Mouse (Mus musculus): ENCODE data around the gene Cbx1. TPM values are rescaled to one million over a fixed set of nuclear protein-coding genes. Genes with fewer than 3 reads are reported as not detected.

Gene Cbx1
- total and polyA plus RNA-seq, 2 experiments, result 9.7 to 16.0 TPM

GRCm38 (mm10) chr11:96824783-96825495 lies 36.0 kb downstream of the Cbx1 start:
- TF ChIP-seq POLR2A (IDR thresholded peaks at IDR 0.05; ENCODE audit: extremely low read depth, insufficient read depth, low read length) (no peak), CTCF (IDR thresholded peaks at IDR 0.05; ENCODE audit: low read depth, low read length) (no peak)
- peaks cover 26% of the 10 kb centered on the region for H3K36me3 ChIP-seq (ENCODE audit: control insufficient read depth, insufficient read depth, low read length)
- H3K79me2 ChIP-seq (ENCODE audit: control insufficient read depth, insufficient read depth, low read length), result peaks cover 45% of the 10 kb centered on the region
- H3K4me3 ChIP-seq (ENCODE audit: insufficient read depth, low read depth, low read length), result no peak overlapping the region
- no peaks in the 10 kb centered on the region for H3K27me3 ChIP-seq (ENCODE audit: control insufficient read depth, insufficient read depth, low read length)
- H3K4me1 ChIP-seq (ENCODE audit: control insufficient read depth, insufficient read depth, low read length), result peaks cover 43% of the 10 kb centered on the region
- peak overlapping the region; percentile 9; the same call in 1 of the 2 replicates for H3K9ac ChIP-seq (ENCODE audit: low read depth, low read length)
- DNase-seq (ENCODE audit: extremely low read depth, low read depth, low spot score), result peak; percentile 53
- WGBS, result 28% methylated on average over 7 of the region's 7 CpGs
- H3K27ac ChIP-seq (replicated peaks; ENCODE audit: insufficient read depth, low read depth, low read length), result peak overlapping the region; percentile 54

- H3K4me1 ChIP-seq (ENCODE audit: control insufficient read depth, insufficient read depth, low read length), result peaks cover 45% of the 10 kb centered on the region
- 23% methylated on average over 2 of the region's 2 CpGs for WGBS
- H3K9ac ChIP-seq (ENCODE audit: low read depth, low read length), result peak overlapping the region; percentile 8; the same call in 1 of the 2 replicates
- peak; percentile 75 for DNase-seq (ENCODE audit: extremely low read depth, low read depth, low spot score)
- H3K4me3 ChIP-seq (ENCODE audit: insufficient read depth, low read depth, low read length), result no peak overlapping the region
- H3K27me3 ChIP-seq (ENCODE audit: control insufficient read depth, insufficient read depth, low read length), result no peaks in the 10 kb centered on the region
- H3K27ac ChIP-seq (replicated peaks; ENCODE audit: insufficient read depth, low read depth, low read length), result peak overlapping the region; percentile 68; the same call in 1 of the 2 replicates
- peaks cover 45% of the 10 kb centered on the region for H3K79me2 ChIP-seq (ENCODE audit: control insufficient read depth, insufficient read depth, low read length)
- H3K36me3 ChIP-seq (ENCODE audit: control insufficient read depth, insufficient read depth, low read length), result peaks cover 11% of the 10 kb centered on the region
- TF ChIP-seq POLR2A (IDR thresholded peaks at IDR 0.05; ENCODE audit: extremely low read depth, insufficient read depth, low read length), result no peak
- no peak for TF ChIP-seq CTCF (IDR thresholded peaks at IDR 0.05; ENCODE audit: low read depth, low read length)
Measured at GRCm38 (mm10) chr11:96826481-96826880, 37.6 kb downstream of the Cbx1 start.

GRCm38 (mm10) chr11:96827062-96827581 lies 38.2 kb downstream of the Cbx1 start:
- H3K9ac ChIP-seq (ENCODE audit: low read depth, low read length), result peak overlapping the region; percentile 38
- WGBS, result 28% methylated on average over 12 of the region's 12 CpGs
- no peaks in the 10 kb centered on the region for H3K27me3 ChIP-seq (ENCODE audit: control insufficient read depth, insufficient read depth, low read length)
- H3K4me3 ChIP-seq (ENCODE audit: insufficient read depth, low read depth, low read length), result peak overlapping the region; percentile 41; the same call in 1 of the 2 replicates
- DNase-seq (ENCODE audit: extremely low read depth, low read depth, low spot score), result no peak
- peak overlapping the region; percentile 68 for H3K27ac ChIP-seq (replicated peaks; ENCODE audit: insufficient read depth, low read depth, low read length)
- peaks cover 41% of the 10 kb centered on the region for H3K79me2 ChIP-seq (ENCODE audit: control insufficient read depth, insufficient read depth, low read length)
- TF ChIP-seq POLR2A (IDR thresholded peaks at IDR 0.05; ENCODE audit: extremely low read depth, insufficient read depth, low read length), result no peak
- peaks cover 4% of the 10 kb centered on the region; the same call in 1 of the 2 replicates for H3K36me3 ChIP-seq (ENCODE audit: control insufficient read depth, insufficient read depth, low read length)
- peaks cover 45% of the 10 kb centered on the region for H3K4me1 ChIP-seq (ENCODE audit: control insufficient read depth, insufficient read depth, low read length)

GRCm38 (mm10) chr11:96827917-96828316 lies 39.0 kb downstream of the Cbx1 start:
- TF ChIP-seq CTCF (IDR thresholded peaks at IDR 0.05; ENCODE audit: low read depth, low read length), result no peak
- no peak for TF ChIP-seq POLR2A (IDR thresholded peaks at IDR 0.05; ENCODE audit: extremely low read depth, insufficient read depth, low read length)
- Histone ChIP-seq H3K36me3 (ENCODE audit: control insufficient read depth, insufficient read depth, low read length) (peaks cover 3% of the 10 kb centered on the region; the same call in 1 of the 2 replicates), H3K4me3 (ENCODE audit: insufficient read depth, low read depth, low read length) (peak overlapping the region; percentile 51), H3K27me3 (ENCODE audit: control insufficient read depth, insufficient read depth, low read length) (no peaks in the 10 kb centered on the region), H3K79me2 (ENCODE audit: control insufficient read depth, insufficient read depth, low read length) (peaks cover 38% of the 10 kb centered on the region), H3K27ac (replicated peaks; ENCODE audit: insufficient read depth, low read depth, low read length) (peak overlapping the region; percentile 68), H3K9ac (ENCODE audit: low read depth, low read length) (peak overlapping the region; percentile 75), H3K4me1 (ENCODE audit: control insufficient read depth, insufficient read depth, low read length) (peaks cover 39% of the 10 kb centered on the region)
- WGBS, result 12% methylated on average over 9 of the region's 9 CpGs
- peak; percentile 39 for DNase-seq (ENCODE audit: extremely low read depth, low read depth, low spot score)

- DNase-seq (ENCODE audit: extremely low read depth, low read depth, low spot score), result peak; percentile 84
- H3K4me3 ChIP-seq (ENCODE audit: insufficient read depth, low read depth, low read length), result peak overlapping the region; percentile 77
- TF ChIP-seq POLR2A (IDR thresholded peaks at IDR 0.05; ENCODE audit: extremely low read depth, insufficient read depth, low read length) (no peak), CTCF (IDR thresholded peaks at IDR 0.05; ENCODE audit: low read depth, low read length) (no peak)
- peaks cover 34% of the 10 kb centered on the region for H3K4me1 ChIP-seq (ENCODE audit: control insufficient read depth, insufficient read depth, low read length)
- H3K36me3 ChIP-seq (ENCODE audit: control insufficient read depth, insufficient read depth, low read length), result peaks cover 3% of the 10 kb centered on the region; the same call in 1 of the 2 replicates
- H3K79me2 ChIP-seq (ENCODE audit: control insufficient read depth, insufficient read depth, low read length), result peaks cover 32% of the 10 kb centered on the region
- no peaks in the 10 kb centered on the region for H3K27me3 ChIP-seq (ENCODE audit: control insufficient read depth, insufficient read depth, low read length)
- WGBS, result 2% methylated on average over 10 of the region's 10 CpGs
- H3K9ac ChIP-seq (ENCODE audit: low read depth, low read length), result peak overlapping the region; percentile 91
- peak overlapping the region; percentile 86 for H3K27ac ChIP-seq (replicated peaks; ENCODE audit: insufficient read depth, low read depth, low read length)
Measured at GRCm38 (mm10) chr11:96828881-96829280, 40.0 kb downstream of the Cbx1 start.
